Mouse (Mus musculus) forebrain, embryonic 15.5 days (tissue): ENCODE data around the gene Dbndd1. TPM values are rescaled to one million over a fixed set of nuclear protein-coding genes. Genes with fewer than 3 reads are reported as not detected.
"Not testable (repeated sequence)": the region's sequence is repeated elsewhere in the genome, so short reads cannot be mapped to it uniquely, and the experiment has no call there.

Experiments used
- ATAC-seq: fragments of 200-750 bp; cut with Nextera tagmentation; replicated peaks from 2 replicates; pipeline ENCODE4 v1.8.0; 2017; ENCODE audit warnings: mild to moderate bottlenecking, moderate TSS enrichment, moderate library complexity
- H3K27ac ChIP-seq: fragments of 300-500 bp; sonication (generic); replicated peaks from 2 replicates; pipeline ENCODE4 v1.5.1; 2015; ENCODE audit warnings: mild to moderate bottlenecking, inconsistent platforms
- H3K27me3 ChIP-seq: fragments of 300-500 bp; sonication (generic); 2 replicates; pipeline ENCODE4 v1.6.1; 2015; ENCODE audit warnings: inconsistent platforms
- H3K36me3 ChIP-seq: fragments of 300-500 bp; sonication (generic); 2 replicates; pipeline ENCODE4 v1.6.1; 2015; ENCODE audit warnings: mild to moderate bottlenecking, inconsistent platforms
- H3K4me1 ChIP-seq: fragments of 300-500 bp; sonication (generic); 2 replicates; pipeline ENCODE4 v1.6.1; 2015; ENCODE audit warnings: inconsistent platforms
- H3K4me2 ChIP-seq: fragments of 300-500 bp; sonication (generic); replicated peaks from 2 replicates; pipeline ENCODE4 v1.6.1; 2015; ENCODE audit warnings: mild to moderate bottlenecking, inconsistent platforms
- H3K4me3 ChIP-seq: fragments of 300-500 bp; sonication (generic); 2 replicates; pipeline ENCODE4 v1.5.1; 2015; ENCODE audit warnings: mild to moderate bottlenecking, inconsistent platforms
- H3K9ac ChIP-seq: fragments of 300-500 bp; sonication (generic); replicated peaks from 2 replicates; pipeline ENCODE4 v1.6.1; 2015; ENCODE audit warnings: mild to moderate bottlenecking, inconsistent platforms
- H3K9me3 ChIP-seq: fragments of 300-500 bp; sonication (generic); 2 replicates; pipeline ENCODE4 v1.6.1; 2016; ENCODE audit warnings: inconsistent platforms
- WGBS: fragments of 180-500 bp; shearing (Covaris S2); methylation state at CpG from one replicate; pipeline ENCODE4 v1.1.7; 2015; ENCODE audit warnings: mixed read lengths; 5-methylcytosine and 5-hydroxymethylcytosine counted together
- polyA plus RNA-seq: library from polyadenylated mRNA; unstranded; fragments of >200 nt; fragmentation: Nextera tagmentation; extraction: Ambion mirVana; gene quantifications from 2 replicates; pipeline ENCODE4 v1.2.1, GENCODE M21; 2015

The Dbndd1 gene
- polyA plus RNA-seq: 89.6 and 96.4 TPM in 2 replicates

DNA sequence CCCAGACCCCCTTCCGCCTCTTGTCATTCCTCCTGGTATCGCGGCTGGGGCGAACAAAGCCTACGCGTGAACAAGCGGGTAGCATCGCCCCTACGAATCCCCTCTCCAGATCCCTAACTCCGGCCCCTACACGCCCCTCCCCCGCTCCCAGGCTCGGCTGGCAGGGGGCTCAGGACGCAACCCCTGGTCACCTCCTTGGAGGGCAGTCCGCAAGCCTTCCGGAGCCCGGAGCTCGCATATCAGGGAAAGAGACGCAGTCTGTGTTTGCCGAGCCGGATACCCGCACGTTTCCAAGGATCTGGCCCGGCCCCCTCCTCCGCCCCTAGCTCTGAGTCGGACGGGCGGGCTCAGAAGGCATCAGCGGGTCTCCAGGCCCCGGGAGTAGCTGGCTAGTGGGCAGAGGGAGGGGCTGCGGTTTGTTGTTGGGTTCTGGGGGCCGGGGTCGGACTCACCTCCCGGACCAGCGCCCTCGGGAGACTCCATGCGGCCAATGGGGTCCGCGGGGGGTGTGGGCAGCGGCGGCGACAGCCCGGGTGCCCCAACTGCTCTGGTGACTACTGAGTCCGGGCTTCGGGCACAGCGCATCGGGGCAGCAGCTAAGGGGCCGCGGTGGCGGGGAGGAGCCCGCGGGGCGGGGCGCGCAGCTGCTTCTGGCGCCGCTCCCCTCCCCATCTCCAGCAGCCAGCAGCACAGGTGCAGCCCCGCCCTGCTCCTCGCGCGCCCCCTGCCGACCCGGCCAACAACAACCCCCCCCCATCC is at the start of gene Dbndd1:
Gene Dbndd1, minus strand, starts transcription at position 683 of the 759 bp plus-strand sequence.
- H3K4me1 ChIP-seq: peaks cover 44% of the 10 kb centered on the region
- ATAC-seq: peak; percentile 61
- 0% methylated on average over 61 of the region's 63 CpGs for WGBS

DNA sequence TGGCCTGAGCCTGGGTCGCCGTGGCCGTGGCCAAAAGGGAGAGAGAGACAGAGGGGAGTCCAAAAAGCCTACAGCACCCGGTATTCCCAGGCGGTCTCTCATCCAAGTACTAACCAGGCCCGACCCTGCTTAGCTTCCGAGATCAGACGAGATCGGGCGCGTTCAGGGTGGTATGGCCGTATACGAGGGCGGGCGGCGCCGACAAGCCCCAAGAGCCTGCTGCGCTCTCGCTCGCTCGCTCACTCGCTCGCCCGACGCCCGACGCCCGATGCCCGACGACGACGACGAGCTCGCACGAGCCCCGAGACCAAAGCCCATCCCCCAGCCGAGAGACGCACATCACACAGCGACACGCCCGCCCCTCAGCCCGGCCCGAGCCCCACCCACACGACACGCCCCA is 49.0 kb upstream of the Dbndd1 start:
- not testable (repeated sequence) for H3K27me3 ChIP-seq, H3K4me3 ChIP-seq, H3K9ac ChIP-seq, ATAC-seq, H3K9me3 ChIP-seq, H3K4me2 ChIP-seq, H3K4me1 ChIP-seq, H3K36me3 ChIP-seq, H3K27ac ChIP-seq
- 5% methylated on average over 4 of the region's 45 CpGs for WGBS

More for the DNA sequence above, at the start of gene Dbndd1:
- Histone ChIP-seq H3K27ac (peak within 1 kb of the TSS; percentile 94), H3K36me3 (peaks cover 2% of the 10 kb centered on the region), H3K9ac (peak within 1 kb of the TSS; percentile 95), H3K9me3 (no peaks in the 10 kb centered on the region), H3K4me2 (peak within 1 kb of the TSS; percentile 69), H3K4me3 (peak within 1 kb of the TSS; percentile 96), H3K27me3 (0 out of 2 replicates have a peak, but pooled peaks cover 5% of the 10 kb centered on the region)

DNA sequence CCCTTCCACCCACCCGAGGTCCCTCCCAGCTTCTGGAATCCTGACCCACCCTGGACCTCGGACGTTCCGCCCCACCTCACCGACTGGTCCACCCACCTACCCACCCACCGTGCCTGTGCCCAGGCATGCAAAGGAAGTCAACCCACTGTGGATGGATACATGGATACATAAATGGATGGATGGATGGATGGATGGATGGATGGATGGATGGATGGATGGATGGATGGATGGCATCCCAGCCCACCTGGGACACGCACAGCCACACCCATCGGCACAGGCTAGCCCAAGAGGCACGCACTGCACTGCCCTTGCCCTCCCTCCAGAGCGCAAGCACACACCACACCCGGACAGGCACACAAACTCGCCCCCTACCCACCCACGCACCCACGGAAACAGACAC is 22.4 kb upstream of the Dbndd1 start:
- not testable (repeated sequence) for H3K27ac ChIP-seq, H3K9ac ChIP-seq, ATAC-seq, H3K27me3 ChIP-seq, H3K9me3 ChIP-seq, H3K4me3 ChIP-seq, H3K4me2 ChIP-seq, H3K4me1 ChIP-seq
- peaks cover 42% of the 10 kb centered on the region for H3K36me3 ChIP-seq
- WGBS: 58% methylated on average over 5 of the region's 14 CpGs

DNA sequence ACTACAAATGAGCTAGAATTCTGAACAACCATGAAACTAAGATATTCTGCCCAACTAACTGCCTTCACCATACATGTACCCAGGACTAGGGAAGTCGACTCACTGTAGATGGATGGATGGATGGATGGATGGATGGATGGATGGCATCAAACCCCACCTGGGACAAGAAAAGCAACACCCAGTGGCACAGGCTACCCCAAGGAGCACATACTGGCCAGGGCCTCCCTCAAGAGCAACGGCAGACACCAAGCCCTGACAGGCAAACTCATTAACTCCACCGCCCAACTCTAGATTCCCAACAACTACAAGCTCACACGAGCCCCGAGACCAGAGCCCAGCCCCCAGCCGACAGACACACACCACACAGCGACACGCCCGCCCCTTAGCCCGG is 21.7 kb upstream of the Dbndd1 start:
- H3K36me3 ChIP-seq: peaks cover 48% of the 10 kb centered on the region
- ATAC-seq: no peak
- no peak overlapping the region for H3K4me2 ChIP-seq
- H3K9me3 ChIP-seq: no peaks in the 10 kb centered on the region
- no peak overlapping the region for H3K9ac ChIP-seq
- no peaks in the 10 kb centered on the region for H3K27me3 ChIP-seq
- no peaks in the 10 kb centered on the region for H3K4me1 ChIP-seq
- H3K4me3 ChIP-seq: no peak overlapping the region
- 30% methylated on average over 9 of the region's 10 CpGs for whole genome bisulfite sequencing
- no peak overlapping the region for H3K27ac ChIP-seq

DNA sequence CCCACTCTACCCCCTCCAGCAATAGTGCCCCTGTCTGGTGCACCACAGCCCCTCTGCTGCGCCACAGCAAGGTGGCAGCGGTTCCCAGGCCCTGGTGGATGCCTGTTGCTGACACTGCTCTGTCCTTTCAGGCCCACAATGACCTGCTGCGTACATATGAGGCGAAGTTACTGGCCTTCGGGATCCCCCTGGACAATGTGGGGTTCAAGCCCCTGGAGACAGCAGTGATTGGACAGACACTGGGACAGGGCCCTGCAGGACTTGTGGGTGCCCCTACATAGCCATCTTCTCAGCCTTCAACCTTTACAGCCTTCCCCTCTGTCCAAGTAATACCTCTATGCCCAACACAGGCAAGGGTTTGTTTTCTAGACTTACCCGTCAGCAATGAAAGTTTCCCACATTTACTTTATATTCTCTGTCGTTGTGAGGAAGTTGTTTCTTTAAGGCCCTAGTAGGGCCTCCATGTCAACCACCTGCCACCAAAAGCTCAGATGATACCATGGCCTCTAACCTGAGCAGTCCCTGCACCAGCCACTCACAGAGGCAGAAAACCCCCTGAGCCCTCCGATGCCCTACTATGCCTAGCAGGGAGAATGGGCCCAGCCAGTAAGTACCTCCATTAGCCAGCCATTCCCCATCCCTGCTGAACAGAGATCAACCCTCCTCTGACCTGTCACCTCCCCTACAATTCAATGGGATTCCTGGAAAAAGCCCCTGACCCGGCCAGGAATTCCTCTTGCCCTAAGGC is 21.2 kb upstream of the Dbndd1 start:
- ATAC-seq: no peak
- Histone ChIP-seq H3K4me2 (no peak overlapping the region), H3K4me3 (no peak overlapping the region), H3K4me1 (no peaks in the 10 kb centered on the region), H3K27ac (no peak overlapping the region), H3K9ac (no peak overlapping the region), H3K27me3 (no peaks in the 10 kb centered on the region), H3K36me3 (peaks cover 53% of the 10 kb centered on the region), H3K9me3 (no peaks in the 10 kb centered on the region)
- WGBS: 85% methylated on average over 9 of the region's 9 CpGs

DNA sequence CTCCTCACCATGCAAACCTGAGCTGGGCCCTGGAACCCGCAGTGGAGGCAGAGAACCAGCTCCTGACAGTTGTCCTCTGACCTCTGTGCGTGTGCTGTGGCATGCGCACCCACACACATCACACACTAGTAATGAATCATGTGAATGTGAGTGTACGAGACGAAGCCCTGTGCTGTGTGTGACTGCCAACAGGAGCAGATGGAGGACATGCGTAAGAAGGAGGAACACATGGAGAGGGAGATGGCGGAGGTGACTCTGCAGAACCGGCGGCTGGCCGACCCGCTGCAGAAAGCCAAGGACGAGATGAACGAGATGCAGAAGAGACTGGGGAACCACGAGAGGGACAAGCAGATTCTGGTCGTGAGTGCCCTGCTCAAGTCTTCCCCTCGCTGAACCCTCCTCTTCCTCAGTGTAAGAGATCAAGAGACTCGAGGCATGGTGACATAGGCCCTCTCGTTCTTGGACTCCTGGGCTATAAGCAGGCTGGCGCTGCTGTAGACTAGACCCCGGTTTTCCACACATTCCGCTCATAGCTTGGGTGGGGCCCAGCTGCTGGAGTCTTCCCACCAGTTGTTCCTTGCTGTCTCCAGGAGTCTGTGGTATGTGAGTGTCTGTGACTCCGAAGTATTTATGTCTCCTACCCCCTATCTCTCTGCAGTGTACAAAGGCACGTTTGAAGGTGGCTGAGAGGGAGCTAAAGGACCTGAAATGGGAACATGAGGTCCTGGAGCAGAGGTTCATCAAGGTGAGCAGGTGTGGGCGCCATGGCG is 12.6 kb upstream of the Dbndd1 start:
- 91% methylated on average over 25 of the region's 25 CpGs for WGBS
- H3K36me3 ChIP-seq: peaks cover 95% of the 10 kb centered on the region
- H3K9ac ChIP-seq: no peak overlapping the region
- no peak for ATAC-seq
- H3K27ac ChIP-seq: no peak overlapping the region
- H3K4me3 ChIP-seq: no peak overlapping the region
- no peaks in the 10 kb centered on the region for H3K4me1 ChIP-seq
- no peak overlapping the region for H3K4me2 ChIP-seq
- no peaks in the 10 kb centered on the region for H3K9me3 ChIP-seq
- no peaks in the 10 kb centered on the region for H3K27me3 ChIP-seq

DNA sequence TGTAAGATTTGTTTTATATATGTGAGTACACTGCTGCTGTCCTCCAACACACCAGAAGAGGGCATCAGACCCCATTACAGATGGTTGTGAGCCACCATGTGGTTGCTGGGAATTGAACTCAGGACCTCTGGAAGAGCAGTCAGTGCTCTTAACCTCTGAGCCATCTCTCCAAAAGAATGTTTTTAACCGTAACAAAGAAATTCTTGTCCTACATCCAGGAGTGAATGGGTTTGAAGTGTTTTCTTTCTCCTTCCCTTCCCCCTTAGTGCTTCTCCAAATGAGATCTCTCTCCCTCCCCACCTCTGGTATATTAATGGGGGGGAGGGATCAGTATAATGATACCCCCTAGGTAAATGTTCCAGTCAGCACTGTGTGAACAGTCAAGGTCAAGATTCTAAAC is 4.8 kb upstream of the Dbndd1 start:
- H3K9ac ChIP-seq: not testable (repeated sequence)

DNA sequence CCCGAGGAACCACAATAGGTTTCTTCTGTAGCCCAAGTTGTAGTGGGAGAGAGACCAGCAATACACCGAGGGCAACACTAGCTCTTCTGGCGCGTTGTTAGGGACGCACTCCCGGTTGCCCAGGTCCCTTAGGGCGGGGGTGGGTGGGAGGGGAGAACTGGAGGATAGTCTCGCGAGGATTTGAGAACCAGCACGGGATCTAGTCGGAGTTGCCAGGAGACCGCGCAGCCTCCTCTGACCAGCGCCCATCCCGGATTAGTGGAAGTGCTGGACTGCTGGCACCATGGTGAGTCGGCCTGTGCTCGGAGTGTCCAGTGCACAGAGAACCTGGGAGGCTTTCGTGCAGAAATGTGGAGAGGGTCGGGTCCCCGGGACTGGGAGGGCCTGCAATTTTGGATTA is 3.4 kb upstream of the Dbndd1 start, which contains the start of gene Gas8:
Gene Gas8, plus strand, starts transcription at position 168 of the 400 bp plus-strand sequence.
- no peaks in the 10 kb centered on the region for H3K9me3 ChIP-seq
- peaks cover 24% of the 10 kb centered on the region for H3K36me3 ChIP-seq
- H3K27ac ChIP-seq: peak within 1 kb of the TSS; percentile 58
- peak; percentile 92 for ATAC-seq
- 0 out of 2 replicates have a peak, but pooled peaks cover 5% of the 10 kb centered on the region for H3K27me3 ChIP-seq
- peak within 1 kb of the TSS; percentile 77 for H3K4me3 ChIP-seq
- H3K9ac ChIP-seq: peak within 1 kb of the TSS; percentile 80
- 0% methylated on average over 20 of the region's 20 CpGs for WGBS
- H3K4me2 ChIP-seq: peak within 1 kb of the TSS; percentile 86
- peaks cover 36% of the 10 kb centered on the region for H3K4me1 ChIP-seq

More for the DNA sequence above, 4.8 kb upstream of the Dbndd1 start:
- not testable (repeated sequence) for H3K4me2 ChIP-seq, H3K9me3 ChIP-seq, H3K4me3 ChIP-seq, H3K27me3 ChIP-seq, ATAC-seq, H3K27ac ChIP-seq
- Histone ChIP-seq H3K36me3 (peaks cover 36% of the 10 kb centered on the region), H3K4me1 (peaks cover 28% of the 10 kb centered on the region)
- WGBS: 97% methylated on average over 1 of the region's 1 CpGs

DNA sequence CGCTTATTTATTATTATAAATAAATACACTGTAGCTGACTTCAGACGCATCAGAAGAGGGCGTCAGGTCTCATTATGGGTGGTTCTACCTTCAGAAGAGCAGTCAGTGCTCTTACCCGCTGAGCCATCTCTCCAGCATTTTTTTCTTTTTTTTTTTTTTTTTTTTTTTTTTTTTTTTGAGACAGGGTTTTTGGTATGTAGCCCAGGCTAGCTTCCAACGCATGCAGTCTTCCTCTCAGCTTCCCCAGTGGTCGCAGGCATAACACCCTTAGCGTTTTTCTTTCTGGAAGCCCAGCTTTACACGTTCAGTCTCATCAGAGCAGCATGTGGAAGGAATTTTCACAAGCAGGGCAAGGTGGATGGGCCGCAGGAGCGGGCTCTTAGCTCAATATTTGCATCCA is 2.9 kb upstream of the Dbndd1 start:
- Histone ChIP-seq H3K27ac (peak overlapping the region; percentile 49; the same call in 1 of the 2 replicates), H3K9ac (0 out of 2 replicates have a peak overlapping the region, but pooled peaks have one; percentile 14), H3K27me3 (0 out of 2 replicates have a peak, but pooled peaks cover 5% of the 10 kb centered on the region), H3K9me3 (no peaks in the 10 kb centered on the region), H3K4me1 (peaks cover 41% of the 10 kb centered on the region), H3K4me2 (peak overlapping the region; percentile 86), H3K36me3 (peaks cover 19% of the 10 kb centered on the region), H3K4me3 (peak overlapping the region; percentile 77)
- no peak for ATAC-seq
- WGBS: 34% methylated on average over 10 of the region's 10 CpGs

DNA sequence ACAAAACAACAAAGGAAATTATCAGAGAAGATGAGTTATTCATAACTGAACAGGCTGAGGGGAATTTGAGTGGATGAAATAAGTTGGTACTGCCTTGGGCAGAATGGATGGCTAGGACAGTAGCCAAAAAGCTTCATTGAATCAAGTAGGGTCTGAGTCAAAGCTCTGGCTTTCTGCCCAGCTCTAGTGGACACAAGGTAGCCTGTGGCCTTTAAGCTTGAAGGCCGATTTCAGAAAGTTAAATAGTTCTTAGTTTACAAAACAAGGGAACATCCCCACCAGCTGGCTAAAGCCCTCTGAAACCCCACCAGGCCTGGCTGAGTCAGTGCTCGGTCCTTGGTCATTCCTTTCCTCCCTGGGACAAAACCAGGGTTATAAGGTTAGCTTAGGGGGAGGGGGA is 1.3 kb upstream of the Dbndd1 start:
- Histone ChIP-seq H3K27me3 (0 out of 2 replicates have a peak, but pooled peaks cover 5% of the 10 kb centered on the region), H3K4me1 (peaks cover 50% of the 10 kb centered on the region), H3K4me3 (no peak overlapping the region), H3K9ac (no peak overlapping the region), H3K9me3 (no peaks in the 10 kb centered on the region), H3K4me2 (no peak overlapping the region), H3K27ac (no peak overlapping the region), H3K36me3 (0 out of 2 replicates have a peak, but pooled peaks cover 8% of the 10 kb centered on the region)
- ATAC-seq: no peak
- WGBS: 32% methylated on average over 2 of the region's 2 CpGs

DNA sequence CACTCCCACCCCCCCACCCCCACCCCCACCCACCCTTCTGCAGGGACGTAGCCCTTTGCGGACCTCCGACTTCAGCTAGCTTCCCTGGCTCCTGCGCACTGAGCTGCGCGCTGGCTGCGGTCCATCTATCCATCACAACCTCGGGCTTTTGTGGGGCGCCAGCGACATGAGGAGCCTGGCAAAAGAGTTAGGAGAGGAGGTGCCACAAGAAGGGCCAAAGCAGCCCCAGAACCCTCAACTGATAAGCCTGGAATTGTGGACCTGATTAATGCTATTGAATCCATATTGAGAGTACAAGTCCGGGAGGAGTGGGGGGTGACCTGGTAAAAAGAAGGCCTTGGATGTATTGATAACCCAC is 256 bp upstream of the Dbndd1 start:
- WGBS: under 1% methylated on average over 10 of the region's 11 CpGs
- 0 out of 2 replicates have a peak, but pooled peaks cover under 1% of the 10 kb centered on the region for H3K36me3 ChIP-seq
- H3K9ac ChIP-seq: peak overlapping the region; percentile 38; the same call in 1 of the 2 replicates
- no peaks in the 10 kb centered on the region for H3K9me3 ChIP-seq
- H3K4me1 ChIP-seq: peaks cover 48% of the 10 kb centered on the region
- H3K4me3 ChIP-seq: peak overlapping the region; percentile 96
- 0 out of 2 replicates have a peak overlapping the region, but pooled peaks have one; percentile 53 for H3K27ac ChIP-seq
- H3K27me3 ChIP-seq: 0 out of 2 replicates have a peak, but pooled peaks cover 5% of the 10 kb centered on the region
- peak overlapping the region; percentile 69 for H3K4me2 ChIP-seq
- ATAC-seq: no peak
